Mouse (Mus musculus): ENCODE results near the gene Tjp1. TPM values are rescaled to one million over a fixed set of nuclear protein-coding genes. Genes with fewer than 3 reads are reported as not detected.

Gene Tjp1
- polyA plus RNA-seq, 1 experiment: 20.2 TPM

- Histone ChIP-seq H3K4me1 (ENCODE audit: control insufficient read depth, insufficient read depth, low read length) (no peaks in the 10 kb centered on the region), H3K27ac (ENCODE audit: insufficient read depth, low read depth, low read length) (no peak overlapping the region), H3K4me3 (ENCODE audit: insufficient read depth, low read depth, low read length) (no peak overlapping the region), H3K27me3 (replicated peaks; ENCODE audit: control insufficient read depth, insufficient read depth, low read length) (no peaks in the 10 kb centered on the region), H3K36me3 (ENCODE audit: control insufficient read depth, insufficient read depth, low read length) (no peaks in the 10 kb centered on the region)
- TF ChIP-seq CTCF (conservative IDR thresholded peaks at IDR 0.05; ENCODE audit: insufficient read depth, insufficient read length, low read depth, low read length): no peak
- no peak for TF ChIP-seq POLR2A (IDR thresholded peaks at IDR 0.05; ENCODE audit: low read depth, low read length)
- 62% methylated on average over 9 of the region's 9 CpGs for WGBS
- no peak for DNase-seq
Measured at GRCm38 (mm10) chr7:65392986-65393385, 134.6 kb downstream of the Tjp1 start.

- Histone ChIP-seq H3K36me3 (ENCODE audit: control insufficient read depth, insufficient read depth, low read length) (no peaks in the 10 kb centered on the region), H3K4me3 (ENCODE audit: insufficient read depth, low read depth, low read length) (no peak overlapping the region), H3K4me1 (ENCODE audit: control insufficient read depth, insufficient read depth, low read length) (no peaks in the 10 kb centered on the region), H3K27me3 (replicated peaks; ENCODE audit: control insufficient read depth, insufficient read depth, low read length) (no peaks in the 10 kb centered on the region), H3K27ac (ENCODE audit: insufficient read depth, low read depth, low read length) (no peak overlapping the region)
- WGBS: 90% methylated on average over 7 of the region's 7 CpGs
- no peak for DNase-seq
- TF ChIP-seq CTCF (conservative IDR thresholded peaks at IDR 0.05; ENCODE audit: insufficient read depth, insufficient read length, low read depth, low read length) (no peak), POLR2A (IDR thresholded peaks at IDR 0.05; ENCODE audit: low read depth, low read length) (no peak)
Measured at GRCm38 (mm10) chr7:65389539-65389938, 138.0 kb downstream of the Tjp1 start.

- TF ChIP-seq POLR2A (IDR thresholded peaks at IDR 0.05; ENCODE audit: low read depth, low read length) (no peak), CTCF (conservative IDR thresholded peaks at IDR 0.05; ENCODE audit: insufficient read depth, insufficient read length, low read depth, low read length) (no peak)
- WGBS: 78% methylated on average over 8 of the region's 8 CpGs
- no peaks in the 10 kb centered on the region for H3K36me3 ChIP-seq (ENCODE audit: control insufficient read depth, insufficient read depth, low read length)
- DNase-seq: no peak
- no peaks in the 10 kb centered on the region for H3K4me1 ChIP-seq (ENCODE audit: control insufficient read depth, insufficient read depth, low read length)
- no peak overlapping the region for H3K27ac ChIP-seq (ENCODE audit: insufficient read depth, low read depth, low read length)
- no peak overlapping the region for H3K4me3 ChIP-seq (ENCODE audit: insufficient read depth, low read depth, low read length)
- H3K27me3 ChIP-seq (replicated peaks; ENCODE audit: control insufficient read depth, insufficient read depth, low read length): no peaks in the 10 kb centered on the region
Measured at GRCm38 (mm10) chr7:65388243-65389013, 139.2 kb downstream of the Tjp1 start.

- Histone ChIP-seq H3K27ac (ENCODE audit: insufficient read depth, low read depth, low read length) (no peak overlapping the region), H3K27me3 (replicated peaks; ENCODE audit: control insufficient read depth, insufficient read depth, low read length) (no peaks in the 10 kb centered on the region), H3K4me1 (ENCODE audit: control insufficient read depth, insufficient read depth, low read length) (no peaks in the 10 kb centered on the region), H3K4me3 (ENCODE audit: insufficient read depth, low read depth, low read length) (no peak overlapping the region), H3K36me3 (ENCODE audit: control insufficient read depth, insufficient read depth, low read length) (no peaks in the 10 kb centered on the region)
- TF ChIP-seq POLR2A (IDR thresholded peaks at IDR 0.05; ENCODE audit: low read depth, low read length): no peak
- no peak for TF ChIP-seq CTCF (conservative IDR thresholded peaks at IDR 0.05; ENCODE audit: insufficient read depth, insufficient read length, low read depth, low read length)
- DNase-seq: no peak
- WGBS: 88% methylated on average over 7 of the region's 7 CpGs
Measured at GRCm38 (mm10) chr7:65387560-65388175, 139.9 kb downstream of the Tjp1 start.

GRCm38 (mm10) chr7:65384775-65385174 lies 142.8 kb downstream of the Tjp1 start:
- no peak for DNase-seq
- TF ChIP-seq POLR2A (IDR thresholded peaks at IDR 0.05; ENCODE audit: low read depth, low read length): no peak
- no peak for TF ChIP-seq CTCF (conservative IDR thresholded peaks at IDR 0.05; ENCODE audit: insufficient read depth, insufficient read length, low read depth, low read length)
- H3K27ac ChIP-seq (ENCODE audit: insufficient read depth, low read depth, low read length): no peak overlapping the region
- no peaks in the 10 kb centered on the region for H3K36me3 ChIP-seq (ENCODE audit: control insufficient read depth, insufficient read depth, low read length)
- H3K27me3 ChIP-seq (replicated peaks; ENCODE audit: control insufficient read depth, insufficient read depth, low read length): no peaks in the 10 kb centered on the region
- WGBS: 93% methylated on average over 7 of the region's 7 CpGs
- H3K4me1 ChIP-seq (ENCODE audit: control insufficient read depth, insufficient read depth, low read length): no peaks in the 10 kb centered on the region
- H3K4me3 ChIP-seq (ENCODE audit: insufficient read depth, low read depth, low read length): no peak overlapping the region

GRCm38 (mm10) chr7:65382515-65383283 lies 144.9 kb downstream of the Tjp1 start:
- Histone ChIP-seq H3K27me3 (replicated peaks; ENCODE audit: control insufficient read depth, insufficient read depth, low read length) (no peaks in the 10 kb centered on the region), H3K4me3 (ENCODE audit: insufficient read depth, low read depth, low read length) (no peak overlapping the region), H3K4me1 (ENCODE audit: control insufficient read depth, insufficient read depth, low read length) (no peaks in the 10 kb centered on the region), H3K27ac (ENCODE audit: insufficient read depth, low read depth, low read length) (no peak overlapping the region), H3K36me3 (ENCODE audit: control insufficient read depth, insufficient read depth, low read length) (no peaks in the 10 kb centered on the region)
- 70% methylated on average over 10 of the region's 10 CpGs for WGBS
- DNase-seq: no peak
- TF ChIP-seq CTCF (conservative IDR thresholded peaks at IDR 0.05; ENCODE audit: insufficient read depth, insufficient read length, low read depth, low read length): no peak
- no peak for TF ChIP-seq POLR2A (IDR thresholded peaks at IDR 0.05; ENCODE audit: low read depth, low read length)

GRCm38 (mm10) chr7:65381896-65382295 lies 145.7 kb downstream of the Tjp1 start:
- H3K4me1 ChIP-seq (ENCODE audit: control insufficient read depth, insufficient read depth, low read length): no peaks in the 10 kb centered on the region
- no peak overlapping the region for H3K4me3 ChIP-seq (ENCODE audit: insufficient read depth, low read depth, low read length)
- H3K36me3 ChIP-seq (ENCODE audit: control insufficient read depth, insufficient read depth, low read length): no peaks in the 10 kb centered on the region
- whole genome bisulfite sequencing: 54% methylated on average over 6 of the region's 6 CpGs
- TF ChIP-seq POLR2A (IDR thresholded peaks at IDR 0.05; ENCODE audit: low read depth, low read length) (no peak), CTCF (conservative IDR thresholded peaks at IDR 0.05; ENCODE audit: insufficient read depth, insufficient read length, low read depth, low read length) (no peak)
- no peaks in the 10 kb centered on the region for H3K27me3 ChIP-seq (replicated peaks; ENCODE audit: control insufficient read depth, insufficient read depth, low read length)
- DNase-seq: no peak
- no peak overlapping the region for H3K27ac ChIP-seq (ENCODE audit: insufficient read depth, low read depth, low read length)
